Mouse (Mus musculus): ENCODE measurements around the gene Lman2. TPM values are rescaled to one million over a fixed set of nuclear protein-coding genes. Genes with fewer than 3 reads are reported as not detected.

Gene Lman2
- total and polyA plus RNA-seq, 2 experiments from 2014 or later, result 35.0 to 55.7 TPM

- H3K36me3 ChIP-seq (ENCODE audit: insufficient read depth, low read length), result no peaks in the 10 kb centered on the region
- no peak overlapping the region for H3K9ac ChIP-seq (replicated peaks; ENCODE audit: low read length, poor library complexity, severe bottlenecking)
- no peak overlapping the region for H3K4me2 ChIP-seq (ENCODE audit: low read depth, low read length, poor library complexity, severe bottlenecking)
- 0 out of 2 replicates have a peak, but pooled peaks cover 6% of the 10 kb centered on the region for H3K27me3 ChIP-seq (ENCODE audit: insufficient read depth, low read length)
- ATAC-seq (ENCODE audit: low FRiP score) (no peak), DNase-seq (ENCODE audit: low spot score) (no peak)
- no peak overlapping the region for H3K4me3 ChIP-seq (ENCODE audit: low read depth, low read length)
- 88% methylated on average over 7 of the region's 7 CpGs for WGBS
- H3K27ac ChIP-seq (ENCODE audit: low read depth, low read length), result no peak overlapping the region
- no peaks in the 10 kb centered on the region for H3K9me3 ChIP-seq (ENCODE audit: low read length)
- H3K4me1 ChIP-seq (ENCODE audit: insufficient read depth, low read length), result no peaks in the 10 kb centered on the region
- TF ChIP-seq CTCF (IDR thresholded peaks at IDR 0.05), result peak; percentile 11; the same call in 1 of the 2 replicates
Observed at GRCm38 (mm10) chr13:55368401-55368800, 5.8 kb upstream of the Lman2 start.

GRCm38 (mm10) chr13:55361974-55362452, 570 bp downstream of the Lman2 start:
- Histone ChIP-seq H3K36me3 (ENCODE audit: insufficient read depth, low read length) (peaks cover 6% of the 10 kb centered on the region; the same call in 1 of the 2 replicates), H3K27me3 (ENCODE audit: insufficient read depth, low read length) (no peaks in the 10 kb centered on the region), H3K27ac (ENCODE audit: low read depth, low read length) (peak overlapping the region; percentile 90), H3K9ac (replicated peaks; ENCODE audit: low read length, poor library complexity, severe bottlenecking) (peak overlapping the region; percentile 90), H3K9me3 (ENCODE audit: low read length) (no peaks in the 10 kb centered on the region), H3K4me3 (ENCODE audit: low read depth, low read length) (peak overlapping the region; percentile 84), H3K4me2 (ENCODE audit: low read depth, low read length, poor library complexity, severe bottlenecking) (peak overlapping the region; percentile 87), H3K4me1 (ENCODE audit: insufficient read depth, low read length) (peaks cover 12% of the 10 kb centered on the region)
- DNase-seq (ENCODE audit: low spot score) (no peak), ATAC-seq (ENCODE audit: low FRiP score) (peak; percentile 44)
- no peak for TF ChIP-seq CTCF (IDR thresholded peaks at IDR 0.05)
- 2% methylated on average over 32 of the region's 32 CpGs for WGBS

GRCm38 (mm10) chr13:55361145-55361544, 1.4 kb downstream of the Lman2 start:
- TF ChIP-seq CTCF (IDR thresholded peaks at IDR 0.05), result no peak
- no peak overlapping the region for H3K9ac ChIP-seq (replicated peaks; ENCODE audit: low read length, poor library complexity, severe bottlenecking)
- no peaks in the 10 kb centered on the region for H3K27me3 ChIP-seq (ENCODE audit: insufficient read depth, low read length)
- peaks cover 12% of the 10 kb centered on the region for H3K4me1 ChIP-seq (ENCODE audit: insufficient read depth, low read length)
- no peaks in the 10 kb centered on the region for H3K9me3 ChIP-seq (ENCODE audit: low read length)
- DNase-seq (ENCODE audit: low spot score), result no peak
- no peak overlapping the region for H3K27ac ChIP-seq (ENCODE audit: low read depth, low read length)
- H3K4me2 ChIP-seq (ENCODE audit: low read depth, low read length, poor library complexity, severe bottlenecking), result peak overlapping the region; percentile 87
- ATAC-seq (ENCODE audit: low FRiP score), result no peak
- H3K36me3 ChIP-seq (ENCODE audit: insufficient read depth, low read length), result peaks cover 6% of the 10 kb centered on the region; the same call in 1 of the 2 replicates
- peak overlapping the region; percentile 84 for H3K4me3 ChIP-seq (ENCODE audit: low read depth, low read length)

- no peak overlapping the region for H3K4me2 ChIP-seq (ENCODE audit: low read depth, low read length, poor library complexity, severe bottlenecking)
Observed at GRCm38 (mm10) chr13:55346745-55347144, 15.8 kb downstream of the Lman2 start.

GRCm38 (mm10) chr13:55344286-55344685, 18.3 kb downstream of the Lman2 start:
- no peak for TF ChIP-seq CTCF (IDR thresholded peaks at IDR 0.05)
- ATAC-seq (ENCODE audit: low FRiP score) (no peak), DNase-seq (ENCODE audit: low spot score) (no peak)
- Histone ChIP-seq H3K27me3 (ENCODE audit: insufficient read depth, low read length) (no peaks in the 10 kb centered on the region), H3K9me3 (ENCODE audit: low read length) (no peaks in the 10 kb centered on the region), H3K4me3 (ENCODE audit: low read depth, low read length) (no peak overlapping the region), H3K4me1 (ENCODE audit: insufficient read depth, low read length) (no peaks in the 10 kb centered on the region), H3K27ac (ENCODE audit: low read depth, low read length) (no peak overlapping the region), H3K36me3 (ENCODE audit: insufficient read depth, low read length) (peaks cover 51% of the 10 kb centered on the region), H3K4me2 (ENCODE audit: low read depth, low read length, poor library complexity, severe bottlenecking) (no peak overlapping the region), H3K9ac (replicated peaks; ENCODE audit: low read length, poor library complexity, severe bottlenecking) (no peak overlapping the region)
- 88% methylated on average over 7 of the region's 7 CpGs for WGBS

More at GRCm38 (mm10) chr13:55346745-55347144, 15.8 kb downstream of the Lman2 start:
- H3K4me1 ChIP-seq (ENCODE audit: insufficient read depth, low read length), result no peaks in the 10 kb centered on the region
- H3K4me3 ChIP-seq (ENCODE audit: low read depth, low read length), result no peak overlapping the region
- no peak for TF ChIP-seq CTCF (IDR thresholded peaks at IDR 0.05)
- no peaks in the 10 kb centered on the region for H3K9me3 ChIP-seq (ENCODE audit: low read length)
- H3K9ac ChIP-seq (replicated peaks; ENCODE audit: low read length, poor library complexity, severe bottlenecking), result no peak overlapping the region
- no peaks in the 10 kb centered on the region for H3K27me3 ChIP-seq (ENCODE audit: insufficient read depth, low read length)
- DNase-seq (ENCODE audit: low spot score) (no peak), ATAC-seq (ENCODE audit: low FRiP score) (no peak)
- H3K27ac ChIP-seq (ENCODE audit: low read depth, low read length), result no peak overlapping the region
- peaks cover 68% of the 10 kb centered on the region for H3K36me3 ChIP-seq (ENCODE audit: insufficient read depth, low read length)
- 90% methylated on average over 11 of the region's 11 CpGs for WGBS

- no peak for TF ChIP-seq CTCF (IDR thresholded peaks at IDR 0.05)
- no peak overlapping the region for H3K4me2 ChIP-seq (ENCODE audit: low read depth, low read length, poor library complexity, severe bottlenecking)
- H3K9ac ChIP-seq (replicated peaks; ENCODE audit: low read length, poor library complexity, severe bottlenecking), result no peak overlapping the region
- ATAC-seq (ENCODE audit: low FRiP score) (no peak), DNase-seq (ENCODE audit: low spot score) (no peak)
- H3K27ac ChIP-seq (ENCODE audit: low read depth, low read length), result no peak overlapping the region
- H3K9me3 ChIP-seq (ENCODE audit: low read length), result no peaks in the 10 kb centered on the region
- 46% methylated on average over 11 of the region's 11 CpGs for WGBS
- H3K36me3 ChIP-seq (ENCODE audit: insufficient read depth, low read length), result peaks cover 34% of the 10 kb centered on the region
- no peaks in the 10 kb centered on the region for H3K4me1 ChIP-seq (ENCODE audit: insufficient read depth, low read length)
- H3K4me3 ChIP-seq (ENCODE audit: low read depth, low read length), result no peak overlapping the region
- H3K27me3 ChIP-seq (ENCODE audit: insufficient read depth, low read length), result no peaks in the 10 kb centered on the region
Observed at GRCm38 (mm10) chr13:55342469-55342868, 20.1 kb downstream of the Lman2 start.

Data from midbrain, postnatal 0 days (tissue).